Mouse (Mus musculus) ES-E14 (cell line): ENCODE results near the gene Gm40193.

ENCODE experiments used
- CHD2 ChIP-seq: IDR thresholded peaks from 2 replicates; pipeline ENCODE4 v1.6.1; 2014; ENCODE audit warnings: mild to moderate bottlenecking, low read depth, low read length, inconsistent platforms
- HCFC1 ChIP-seq: IDR thresholded peaks from 2 replicates; pipeline ENCODE4 v1.6.1; 2012; ENCODE audit warnings: low read length, inconsistent platforms, borderline replicate concordance; ENCODE audit not compliant: insufficient read depth
- MAFK ChIP-seq: IDR thresholded peaks from 2 replicates; pipeline ENCODE4 v1.6.1; 2014; ENCODE audit warnings: mild to moderate bottlenecking, low read depth, low read length, inconsistent platforms; ENCODE audit not compliant: insufficient read depth
- ZC3H11A ChIP-seq: IDR thresholded peaks from 2 replicates; pipeline ENCODE4 v1.6.1; 2012; ENCODE audit warnings: low read depth, mild to moderate bottlenecking, inconsistent platforms, low read length, borderline replicate concordance
- ZNF384 ChIP-seq: IDR thresholded peaks from 2 replicates; pipeline ENCODE4 v1.6.1; 2012; ENCODE audit warnings: low read depth, low read length, inconsistent platforms

- TF ChIP-seq CHD2 (no peak), MAFK (no peak), ZC3H11A (no peak), ZNF384 (no peak), HCFC1 (no peak)
Observed at GRCm38 (mm10) chr11:70541415-70541814, 8.7 kb upstream of the Gm40193 start.
